ENCODE assay signal across 13 mouse cellular contexts in genomic region chr16:46584502-46584901, GRCm38 (mm10).
DNase-seq lines count a peak whose midpoint lies in the region; ATAC-seq and TF ChIP-seq lines count a peak whose summit lies in the region.
"Had no signal": no experiment of that assay in that cellular context is flagged by ENCODE, and none has a peak within 500 bp of the region (broad histone marks: within the 10 kb centered on the region; RNA-seq: fewer than 3 reads in every experiment).

No protein-coding gene starts in this region.

- DNase-seq in kidney, adult 2 months, result peak; percentile 58
- DNase-seq in kidney, adult 18-20 months, result no peak
- DNase-seq in cerebellum, adult 11-12 months, result peak; percentile 37
- peak; percentile 81 to 85 for DNase-seq in cerebellum, postnatal 10 days
- peak; percentile 1 to 39 for DNase-seq in kidney, postnatal 25 days
- no peak for DNase-seq in adrenal gland, adult 8-10 months
- DNase-seq: layer of hippocampus, postnatal 36 days; midbrain, embryonic 14.5 days; retina, postnatal 1 day had no signal

- no peaks in the 10 kb centered on the region for H3K36me3 ChIP-seq in kidney, adult 2 months (ENCODE audit: control insufficient read depth, insufficient read depth, low read length)
- H3K36me3 ChIP-seq: embryonic facial prominence, embryonic 10.5 days; neural tube, embryonic 13.5 days had no signal

- no peaks in the 10 kb centered on the region for H3K4me1 ChIP-seq in kidney, adult 2 months (ENCODE audit: control insufficient read depth, insufficient read depth, low read length)
- H3K4me1 ChIP-seq: embryonic facial prominence, embryonic 10.5 days; neural tube, embryonic 13.5 days had no signal

- no peak overlapping the region for H3K4me3 ChIP-seq in kidney, adult 2 months (ENCODE audit: insufficient read depth, low read depth, low read length)
- H3K4me3 ChIP-seq: embryonic facial prominence, embryonic 10.5 days; neural tube, embryonic 13.5 days had no signal

- no peak for ATAC-seq in erythroblast, adult 5-6 weeks (replicated peaks; ENCODE audit: low FRiP score, poor library complexity, severe bottlenecking)
- ATAC-seq: intestine, embryonic 16.5 days had no signal

- no peak for TF ChIP-seq CTCF in kidney, adult 2 months (conservative IDR thresholded peaks at IDR 0.05; ENCODE audit: insufficient read depth, insufficient read length, low read depth, low read length)

- no peak overlapping the region for H3K27ac ChIP-seq in kidney, adult 2 months (ENCODE audit: insufficient read depth, low read depth, low read length)
- H3K27ac ChIP-seq: embryonic facial prominence, embryonic 10.5 days; neural tube, embryonic 13.5 days had no signal

- no peak for TF ChIP-seq POLR2A in kidney, adult 2 months (IDR thresholded peaks at IDR 0.05; ENCODE audit: low read depth, low read length)

- no peaks in the 10 kb centered on the region for H3K27me3 ChIP-seq in kidney, adult 2 months (replicated peaks; ENCODE audit: control insufficient read depth, insufficient read depth, low read length)
- H3K27me3 ChIP-seq: neural tube, embryonic 13.5 days had no signal

Comparison
In these comparisons a context has a peak if more than half of its experiments do, and no peak if none do; other contexts are left out.
1. DNase-seq: peak in kidney, adult 2 months (single experiment), cerebellum, adult 11-12 months (single experiment), cerebellum, postnatal 10 days (2 of 2) and kidney, postnatal 25 days (2 of 2); none in kidney, adult 18-20 months (single experiment) and adrenal gland, adult 8-10 months (single experiment).